Mouse (Mus musculus) c-Kit-positive CD71-positive TER-119-negative erythroid progenitor cells, embryonic 14.5 days (primary cell): ENCODE results near the gene Rprd2.
A peak's percentile ranks its signal among the peaks of the same experiment; 100 is the strongest.
"Not testable (repeated sequence)": the region's sequence is repeated elsewhere in the genome, so short reads cannot be mapped to it uniquely, and the experiment has no call there.

Experiments
- DNase-seq: peaks from one replicate; pipeline ENCODE4 v3.0.0-alpha.2; 2013; ENCODE audit warnings: low read depth

Rprd2 gene

GRCm38 (mm10) chr3:95818026-95818511, 594 bp downstream of the Rprd2 start:
- DNase-seq = peak; percentile 51

DNA sequence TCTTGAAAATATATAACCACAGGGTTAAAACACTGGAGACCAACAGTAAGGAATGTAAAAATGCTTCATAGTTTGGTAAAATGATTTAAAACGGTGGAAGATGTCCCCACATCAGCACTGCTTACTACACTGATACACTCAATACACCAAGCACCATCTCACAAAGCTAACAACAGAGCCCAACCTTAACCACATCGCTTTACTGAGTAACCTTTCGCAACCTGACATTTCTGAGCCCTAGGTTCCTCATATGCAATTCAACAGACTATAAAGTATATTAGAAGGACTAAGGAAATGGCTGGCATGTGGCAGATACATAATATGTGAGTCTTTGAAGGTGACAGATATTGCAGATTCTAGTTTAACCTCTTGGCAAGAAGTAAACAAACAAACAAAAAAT, 2.0 kb downstream of the Rprd2 start:
- DNase-seq = no peak

- DNase-seq = no peak
Measured at GRCm38 (mm10) chr3:95808384-95808783, 10.3 kb downstream of the Rprd2 start.

DNA sequence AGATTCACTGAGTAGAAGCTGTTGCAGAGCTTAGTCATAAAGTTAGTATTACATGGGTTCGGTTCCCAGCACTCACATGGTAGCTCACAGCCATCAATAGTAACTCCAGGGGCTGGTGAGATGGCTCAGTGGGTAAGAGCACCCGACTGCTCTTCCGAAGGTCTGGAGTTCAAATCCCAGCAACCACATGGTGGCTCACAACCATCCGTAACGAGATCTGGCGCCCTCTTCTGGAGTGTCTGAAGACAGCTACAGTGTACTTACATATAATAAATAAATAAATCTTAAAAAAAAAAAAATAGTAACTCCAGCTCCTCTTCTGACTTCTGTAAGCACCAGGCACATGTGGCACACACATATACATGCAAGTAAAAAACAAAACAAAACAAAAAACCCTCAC, 11.0 kb downstream of the Rprd2 start:
- not testable (repeated sequence) for DNase-seq

DNA sequence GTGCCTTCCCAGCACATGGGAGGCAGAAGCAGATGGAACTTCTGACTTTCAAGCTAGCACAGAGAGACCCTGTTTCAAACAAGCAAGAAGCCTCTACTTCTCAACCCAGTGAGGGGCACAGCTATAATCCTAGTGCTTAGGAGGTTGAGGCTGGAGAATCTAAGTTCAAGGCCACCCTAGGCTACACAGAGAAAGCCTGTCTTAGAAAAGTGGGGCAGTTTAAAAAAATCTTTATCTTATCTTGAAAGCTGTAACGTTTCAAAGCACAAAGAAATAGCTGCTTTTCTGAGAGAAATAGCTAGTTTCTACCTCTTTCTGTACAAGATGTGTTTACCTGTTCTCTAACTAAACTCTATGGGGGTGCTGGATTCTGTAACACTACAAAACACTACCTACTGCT, 12.0 kb downstream of the Rprd2 start:
- no peak for DNase-seq

DNA sequence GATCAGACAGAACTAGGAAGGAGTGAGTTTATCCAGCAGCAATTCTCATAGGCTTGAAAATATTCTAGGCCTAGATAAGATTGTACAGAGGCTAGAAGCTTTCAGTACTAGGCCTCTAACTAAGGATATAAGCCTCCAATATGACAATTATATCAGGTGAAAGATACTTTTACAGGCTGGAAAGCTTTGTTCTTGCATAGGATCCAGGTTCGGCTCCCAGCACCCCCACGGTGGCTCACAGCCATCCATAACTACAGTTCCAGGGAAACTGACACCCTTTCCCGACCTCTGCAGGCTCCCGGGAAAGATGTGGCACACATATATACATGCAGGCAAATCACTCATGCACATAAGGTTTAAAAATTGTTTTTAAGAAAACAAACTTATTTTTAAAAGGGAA, 14.8 kb downstream of the Rprd2 start:
- DNase-seq = no peak

DNA sequence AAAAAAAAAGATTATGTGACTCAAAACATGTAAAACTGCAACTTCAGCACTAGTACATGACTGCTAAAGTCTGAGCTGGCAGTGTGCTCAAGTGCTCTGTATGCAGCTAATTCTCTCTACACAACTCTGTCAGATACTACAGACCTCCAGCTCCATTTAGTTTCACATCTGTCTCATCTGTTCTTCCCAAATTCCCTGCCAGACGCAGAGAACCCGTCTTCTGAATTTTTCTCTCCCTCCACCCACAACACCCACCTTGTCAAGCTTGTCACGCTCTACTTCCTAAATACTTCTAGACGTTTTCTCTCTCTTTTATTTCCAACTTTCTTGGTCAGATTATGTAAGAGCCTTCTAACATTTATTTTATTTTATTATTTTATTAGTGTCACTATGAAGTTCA, 19.9 kb downstream of the Rprd2 start:
- DNase-seq = no peak

DNA sequence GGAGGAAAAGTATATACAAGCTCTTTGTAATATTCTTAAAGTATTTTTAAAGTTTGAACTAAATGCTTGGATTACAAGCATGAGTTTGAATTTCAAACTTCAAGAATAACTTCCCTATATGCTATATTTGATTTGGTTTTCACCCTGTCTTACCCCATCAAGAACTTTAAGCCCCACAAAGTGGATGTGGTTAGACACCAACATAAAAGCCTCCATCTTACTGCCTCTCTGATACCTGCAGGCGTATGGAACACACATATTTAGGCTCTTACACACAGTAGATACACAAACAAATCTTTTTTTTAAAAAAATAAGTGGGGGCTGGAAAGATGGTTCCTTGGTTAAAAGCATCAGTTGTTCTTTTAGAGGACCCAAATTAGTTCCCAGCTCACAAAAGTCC, 24.4 kb downstream of the Rprd2 start:
- no peak for DNase-seq

DNA sequence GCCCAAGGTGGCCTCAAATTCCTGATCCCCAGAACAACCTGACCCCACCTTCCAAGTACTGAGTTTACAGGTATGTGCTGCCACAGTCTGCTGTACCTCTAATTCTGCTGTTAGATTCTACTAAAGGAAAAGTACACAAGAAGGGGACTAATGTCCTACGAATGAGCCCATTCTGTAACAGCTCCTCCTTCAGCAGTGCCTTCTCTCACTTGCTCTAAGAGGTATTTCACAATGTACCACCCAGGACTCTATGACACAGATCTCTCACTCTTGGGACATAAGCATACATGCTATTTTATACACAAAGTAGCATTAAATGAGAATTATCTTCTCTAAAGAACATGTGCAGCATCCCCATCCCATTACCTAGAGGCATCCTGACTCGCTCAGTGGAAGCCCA, 25.0 kb downstream of the Rprd2 start:
- no peak for DNase-seq

DNA sequence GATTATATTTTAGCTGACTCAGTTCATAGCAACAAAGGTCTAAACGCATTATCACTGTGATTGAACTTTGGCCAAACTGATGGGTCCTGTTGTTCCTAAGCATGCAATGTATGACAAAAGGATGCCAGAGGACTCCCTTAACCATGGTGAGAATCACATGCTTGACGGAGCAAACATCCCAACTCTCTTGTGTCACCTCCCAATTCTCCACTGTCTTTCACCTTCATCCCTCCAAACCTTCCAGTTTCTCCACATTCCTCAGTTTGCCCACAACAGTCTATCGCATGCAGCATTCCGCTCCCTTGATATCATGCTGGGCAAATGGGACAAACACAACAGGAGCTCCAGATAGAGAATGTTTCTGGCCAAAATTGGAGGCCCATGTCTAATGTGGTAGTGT, 33.2 kb downstream of the Rprd2 start:
- DNase-seq = no peak

- no peak for DNase-seq
Measured at GRCm38 (mm10) chr3:95771985-95772384, 46.7 kb downstream of the Rprd2 start.

DNA sequence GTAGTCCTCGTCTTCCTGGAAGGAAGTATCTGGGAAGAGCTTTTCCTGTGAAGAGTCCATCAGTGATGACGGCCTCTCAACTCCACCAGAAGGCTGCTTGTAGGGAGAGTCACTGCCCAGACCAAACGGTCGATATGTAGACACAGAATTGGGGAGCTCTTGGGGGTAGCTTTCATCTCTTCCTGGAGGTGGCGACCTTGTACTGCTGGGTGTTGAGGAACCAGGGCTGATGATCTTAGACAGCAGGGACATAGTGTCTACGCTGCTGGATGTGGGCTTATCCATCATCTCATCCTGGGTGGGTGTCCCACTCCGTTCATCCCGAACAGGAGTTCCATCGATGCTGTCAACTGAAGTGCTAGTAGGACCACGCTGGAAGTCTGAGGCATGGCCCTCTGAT, 53.1 kb downstream of the Rprd2 start:
- no peak for DNase-seq

- no peak for DNase-seq
Measured at GRCm38 (mm10) chr3:95763811-95764210, 54.9 kb downstream of the Rprd2 start.

DNA sequence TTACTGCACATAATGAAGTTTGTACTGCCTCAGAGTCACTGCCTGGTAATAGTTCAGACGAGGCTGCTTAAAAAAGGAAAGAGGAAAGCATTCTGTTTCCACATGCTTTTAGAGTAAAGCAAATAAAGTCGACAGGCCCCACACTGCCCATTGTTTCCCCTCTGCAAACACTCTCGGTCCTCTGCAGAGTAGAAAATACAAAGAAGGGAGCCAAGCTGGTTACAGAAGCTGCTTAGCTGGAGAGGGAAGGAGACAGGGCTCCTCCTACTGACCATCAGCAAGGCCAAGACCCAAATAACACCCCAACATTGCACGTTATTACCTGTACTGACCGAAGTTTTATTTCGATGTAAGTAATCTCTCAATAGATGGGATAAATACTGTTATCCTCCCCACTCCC, 55.7 kb downstream of the Rprd2 start:
- no peak for DNase-seq

GRCm38 (mm10) chr3:95761771-95762170, 56.9 kb downstream of the Rprd2 start:
- DNase-seq = no peak

GRCm38 (mm10) chr3:95760656-95761055, 58.0 kb downstream of the Rprd2 start:
- DNase-seq = no peak

GRCm38 (mm10) chr3:95760106-95760505, 58.6 kb downstream of the Rprd2 start, which contains the start of gene Tars2:
Gene Tars2, minus strand, starts transcription at chr3:95760206.
- no peak for DNase-seq

GRCm38 (mm10) chr3:95758467-95759218, 60.0 kb downstream of the Rprd2 start:
- no peak for DNase-seq

DNA sequence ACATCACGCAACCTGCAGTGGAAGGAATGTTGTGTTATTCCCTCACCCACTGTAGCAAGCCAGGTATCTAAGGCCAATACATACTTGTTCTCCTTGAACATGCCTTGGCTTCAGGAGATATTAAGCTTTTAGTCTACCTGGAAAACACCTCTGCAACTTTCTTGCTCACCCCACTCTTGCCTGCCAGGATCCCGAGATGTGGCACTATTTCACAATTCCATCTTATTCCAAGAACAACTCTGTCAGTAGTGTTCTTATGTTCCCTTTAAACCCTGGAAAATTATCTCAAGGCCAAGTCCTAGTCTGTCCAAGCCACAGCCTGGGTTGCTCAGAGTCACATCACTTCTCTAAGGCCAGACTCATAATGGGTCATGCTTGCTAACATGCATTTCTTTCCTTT, 61.9 kb downstream of the Rprd2 start:
- no peak for DNase-seq

GRCm38 (mm10) chr3:95754345-95755206, 64.1 kb downstream of the Rprd2 start:
- peak; percentile 91 for DNase-seq

DNA sequence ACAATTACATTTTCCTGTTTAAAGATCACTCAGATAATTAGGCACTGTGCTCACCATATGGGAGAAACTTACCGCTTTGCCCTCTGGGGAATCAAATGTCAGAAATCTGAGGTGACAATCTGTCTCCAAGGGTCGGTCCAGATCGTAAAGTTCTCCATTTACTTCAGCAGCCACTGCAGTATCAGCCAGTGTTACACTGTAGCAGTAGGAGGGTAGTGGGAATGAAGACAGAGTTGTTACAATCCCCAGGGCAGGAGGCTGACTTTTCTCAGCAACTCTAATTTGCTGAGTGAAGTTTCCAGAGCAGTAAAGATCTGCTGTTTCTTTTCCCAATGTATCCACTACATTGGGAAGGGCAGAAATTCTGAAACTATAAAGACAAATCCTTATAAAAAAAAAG, 65.7 kb downstream of the Rprd2 start:
- no peak for DNase-seq

DNA sequence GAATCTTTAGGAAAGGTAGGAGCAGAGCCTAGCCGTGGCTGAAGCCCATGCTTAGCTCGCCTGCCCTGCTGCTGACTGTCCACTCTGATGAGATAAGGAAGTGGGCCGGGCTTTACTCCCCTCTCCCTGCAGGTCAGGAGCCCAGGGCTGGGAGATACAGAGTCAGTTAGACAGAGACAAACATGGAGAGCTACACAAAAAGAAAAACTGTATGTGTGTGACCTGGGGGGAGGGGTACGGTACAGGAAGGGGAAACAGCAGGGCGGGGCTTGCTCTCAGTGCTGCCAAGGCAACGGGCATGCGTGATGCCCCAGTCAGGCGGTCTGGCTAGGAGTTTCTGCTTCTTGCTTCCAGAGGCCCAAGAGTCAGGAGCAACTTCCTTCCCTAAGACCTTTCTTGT, 78.3 kb downstream of the Rprd2 start:
- DNase-seq = no peak
